Mouse (Mus musculus) liver, embryonic 16.5 days (tissue): ENCODE measurements at regions not wholly inside any gene's neighbourhood (a gene's known extent, or its start where the extent isn't known, plus 50 kb on each side); places are given as distances from the start of the nearest gene placed in this dataset.

ENCODE experiments used
- ATAC-seq: fragments of 200-750 bp; cut with Nextera tagmentation; 2 replicates; pipeline ENCODE4 v1.8.0; 2017; ENCODE audit warnings: low read depth, mild to moderate bottlenecking, moderate number of reproducible peaks, moderate library complexity
- H3K27ac ChIP-seq: fragments of 300-500 bp; sonication (generic); 2 replicates; pipeline ENCODE4 v1.5.1; 2014; ENCODE audit warnings: mild to moderate bottlenecking, low read length
- H3K27me3 ChIP-seq: fragments of 300-500 bp; sonication (generic); 2 replicates; pipeline ENCODE4 v1.6.1; 2014; ENCODE audit warnings: low read depth, low read length, mixed read lengths; ENCODE audit not compliant: control insufficient read depth, insufficient read depth
- H3K36me3 ChIP-seq: fragments of 300-500 bp; sonication (generic); 2 replicates; pipeline ENCODE4 v1.6.1; 2014; ENCODE audit warnings: mild to moderate bottlenecking; ENCODE audit not compliant: control insufficient read depth, insufficient read depth
- H3K4me1 ChIP-seq: fragments of 300-500 bp; sonication (generic); 2 replicates; pipeline ENCODE4 v1.6.1; 2014; ENCODE audit warnings: low read depth, low read length, mixed read lengths; ENCODE audit not compliant: control insufficient read depth
- H3K4me2 ChIP-seq: fragments of 300-500 bp; sonication (generic); 2 replicates; pipeline ENCODE4 v1.6.1; 2014; ENCODE audit warnings: low read depth, low read length, mixed read lengths
- H3K4me3 ChIP-seq: fragments of 300-500 bp; sonication (generic); 2 replicates; pipeline ENCODE4 v1.5.1; 2014; ENCODE audit warnings: low read depth, mild to moderate bottlenecking, low read length
- H3K9ac ChIP-seq: fragments of 300-500 bp; sonication (generic); 2 replicates; pipeline ENCODE4 v1.6.1; 2014; ENCODE audit warnings: low read depth, low read length
- H3K9me3 ChIP-seq: fragments of 300-500 bp; sonication (generic); replicated peaks from 2 replicates; pipeline ENCODE4 v1.6.1; 2016; ENCODE audit warnings: low read length; ENCODE audit not compliant: control insufficient read depth
- WGBS: fragments of 180-500 bp; shearing (Covaris S2); extraction: QIAGEN DNeasy Blood & Tissue Kit; methylation state at CpG from one replicate; pipeline ENCODE4 v1.1.7; 2014; ENCODE audit not compliant: insufficient replicate concordance; 5-methylcytosine and 5-hydroxymethylcytosine counted together

- Histone ChIP-seq H3K27ac (no peak overlapping the region), H3K4me2 (no peak overlapping the region), H3K27me3 (no peaks in the 10 kb centered on the region), H3K4me1 (no peaks in the 10 kb centered on the region), H3K4me3 (no peak overlapping the region), H3K36me3 (no peaks in the 10 kb centered on the region), H3K9me3 (no peaks in the 10 kb centered on the region), H3K9ac (no peak overlapping the region)
- 72% methylated on average over 7 of the region's 7 CpGs for WGBS
- ATAC-seq, result no peak
Measured at GRCm38 (mm10) chr17:88212121-88212520, 147.0 kb upstream of the Fbxo11 start.

- Histone ChIP-seq H3K27ac (no peak overlapping the region), H3K36me3 (no peaks in the 10 kb centered on the region)
- 71% methylated on average over 9 of the region's 9 CpGs for WGBS
Measured at GRCm38 (mm10) chr17:88214746-88215145, 149.7 kb upstream of the Fbxo11 start.

GRCm38 (mm10) chr17:88222379-88222955 lies 157.4 kb upstream of the Fbxo11 start:
- Histone ChIP-seq H3K27ac (no peak overlapping the region), H3K27me3 (no peaks in the 10 kb centered on the region), H3K4me1 (no peaks in the 10 kb centered on the region), H3K4me2 (no peak overlapping the region), H3K9ac (no peak overlapping the region), H3K4me3 (no peak overlapping the region), H3K36me3 (no peaks in the 10 kb centered on the region), H3K9me3 (no peaks in the 10 kb centered on the region)
- 45% methylated on average over 5 of the region's 5 CpGs for WGBS
- ATAC-seq, result no peak

More at GRCm38 (mm10) chr17:88214746-88215145, 149.7 kb upstream of the Fbxo11 start:
- Histone ChIP-seq H3K9me3 (no peaks in the 10 kb centered on the region), H3K27me3 (no peaks in the 10 kb centered on the region), H3K4me3 (no peak overlapping the region), H3K4me1 (no peaks in the 10 kb centered on the region), H3K9ac (no peak overlapping the region), H3K4me2 (no peak overlapping the region)
- no peak for ATAC-seq

GRCm38 (mm10) chr17:88240476-88240875 lies 175.4 kb upstream of the Fbxo11 start:
- WGBS, result 64% methylated on average over 8 of the region's 8 CpGs
- H3K27me3 ChIP-seq, result no peaks in the 10 kb centered on the region

GRCm38 (mm10) chr17:88248625-88249024 lies 183.5 kb upstream of the Fbxo11 start:
- Histone ChIP-seq H3K9me3 (no peaks in the 10 kb centered on the region), H3K4me3 (no peak overlapping the region)
- WGBS, result 42% methylated on average over 5 of the region's 5 CpGs

More at GRCm38 (mm10) chr17:88240476-88240875, 175.4 kb upstream of the Fbxo11 start:
- H3K4me2 ChIP-seq, result no peak overlapping the region
- no peaks in the 10 kb centered on the region for H3K4me1 ChIP-seq
- H3K36me3 ChIP-seq, result no peaks in the 10 kb centered on the region
- no peak overlapping the region for H3K4me3 ChIP-seq
- no peaks in the 10 kb centered on the region for H3K9me3 ChIP-seq
- H3K9ac ChIP-seq, result no peak overlapping the region
- H3K27ac ChIP-seq, result no peak overlapping the region
- ATAC-seq, result no peak

GRCm38 (mm10) chr17:88251949-88252521 lies 186.9 kb upstream of the Fbxo11 start:
- Histone ChIP-seq H3K4me3 (no peak overlapping the region), H3K36me3 (no peaks in the 10 kb centered on the region), H3K4me1 (peaks cover 5% of the 10 kb centered on the region), H3K9me3 (no peaks in the 10 kb centered on the region), H3K4me2 (peak overlapping the region; percentile 52), H3K27ac (no peak overlapping the region), H3K9ac (no peak overlapping the region), H3K27me3 (no peaks in the 10 kb centered on the region)
- no peak for ATAC-seq
- 15% methylated on average over 17 of the region's 17 CpGs for WGBS

More at GRCm38 (mm10) chr17:88248625-88249024, 183.5 kb upstream of the Fbxo11 start:
- H3K27me3 ChIP-seq, result no peaks in the 10 kb centered on the region
- H3K4me2 ChIP-seq, result no peak overlapping the region
- no peak overlapping the region for H3K9ac ChIP-seq
- H3K27ac ChIP-seq, result no peak overlapping the region
- no peak for ATAC-seq
- no peaks in the 10 kb centered on the region for H3K36me3 ChIP-seq
- H3K4me1 ChIP-seq, result no peaks in the 10 kb centered on the region; the same call in 1 of the 2 replicates

- Histone ChIP-seq H3K4me3 (peak overlapping the region; percentile 65), H3K9ac (peak overlapping the region; percentile 70), H3K4me2 (peak overlapping the region; percentile 91), H3K36me3 (no peaks in the 10 kb centered on the region), H3K27ac (peak overlapping the region; percentile 73), H3K9me3 (no peaks in the 10 kb centered on the region), H3K27me3 (no peaks in the 10 kb centered on the region), H3K4me1 (peaks cover 5% of the 10 kb centered on the region)
- whole genome bisulfite sequencing, result under 1% methylated on average over 40 of the region's 40 CpGs
- ATAC-seq, result peak; percentile 49
Measured at GRCm38 (mm10) chr17:88255744-88256598, 184.5 kb upstream of the Foxn2 start.

DNA sequence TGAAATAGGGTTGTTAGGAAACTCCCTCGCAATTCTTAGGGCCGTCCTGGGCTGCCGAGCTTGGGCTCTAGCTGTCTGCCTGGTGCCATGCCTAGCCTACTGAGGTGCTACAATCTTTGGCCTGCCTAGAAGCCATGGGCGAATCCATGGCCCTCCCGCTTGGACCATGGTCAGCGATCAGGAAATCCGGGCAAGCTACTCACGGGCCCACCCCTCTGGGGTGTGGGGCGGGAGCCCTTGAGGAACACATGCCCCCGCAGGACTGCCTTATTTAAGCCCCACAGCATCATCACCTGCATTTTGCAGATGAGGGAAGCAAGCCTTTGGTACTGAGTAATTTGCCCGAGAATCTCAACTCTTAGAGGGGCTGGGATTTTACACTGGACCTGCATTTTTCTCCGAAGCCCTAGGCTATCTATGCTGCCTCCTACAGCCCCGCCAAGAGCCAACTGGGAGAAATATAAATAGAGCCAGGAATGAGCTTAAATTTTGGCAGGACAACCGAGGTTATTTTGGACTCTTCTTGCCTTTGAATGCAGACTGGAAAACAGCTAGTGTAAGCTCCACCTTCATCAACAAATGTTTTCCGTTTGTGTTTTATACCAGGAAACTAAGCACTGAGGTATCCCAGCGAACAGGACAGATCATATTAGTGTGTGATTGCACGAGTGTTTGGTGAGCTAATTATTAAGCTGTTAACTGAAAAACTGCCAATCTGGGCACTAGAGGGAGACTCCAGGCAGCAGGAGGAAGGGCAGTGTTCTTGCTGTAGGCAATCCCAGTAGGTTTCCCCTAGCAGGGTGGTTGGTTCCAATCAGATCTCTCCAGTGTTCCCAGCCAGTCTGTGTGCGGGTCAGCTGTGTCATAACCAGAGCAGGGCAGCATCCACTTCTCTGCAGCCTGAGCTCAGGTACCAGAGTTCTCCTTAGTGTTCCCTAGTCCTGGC lies 183.6 kb upstream of the Foxn2 start:
- H3K4me2 ChIP-seq, result peak overlapping the region; percentile 91
- peak; percentile 72 for ATAC-seq
- H3K9ac ChIP-seq, result peak overlapping the region; percentile 70
- 5% methylated on average over 18 of the region's 18 CpGs for WGBS
- H3K36me3 ChIP-seq, result no peaks in the 10 kb centered on the region
- peak overlapping the region; percentile 73 for H3K27ac ChIP-seq
- H3K4me3 ChIP-seq, result peak overlapping the region; percentile 65
- H3K4me1 ChIP-seq, result peaks cover 5% of the 10 kb centered on the region
- no peaks in the 10 kb centered on the region for H3K9me3 ChIP-seq
- H3K27me3 ChIP-seq, result no peaks in the 10 kb centered on the region
